Mouse (Mus musculus) ES-Bruce4 (cell line): Measurements from ENCODE around the gene Gm3512.
"Not testable (repeated sequence)": the region's sequence is repeated elsewhere in the genome, so short reads cannot be mapped to it uniquely, and the experiment has no call there.

Source experiments
- CTCF ChIP-seq: IDR thresholded peaks from one replicate; pipeline ENCODE4 v1.8.1; 2011; ENCODE audit warnings: low read depth, low read length
- EP300 ChIP-seq: IDR thresholded peaks from 2 replicates; pipeline ENCODE4 v1.6.1; 2011; ENCODE audit warnings: low read depth, low read length; ENCODE audit not compliant: insufficient read depth
- POLR2A ChIP-seq: IDR thresholded peaks from one replicate; pipeline ENCODE4 v1.8.1; 2011; ENCODE audit warnings: low read length; ENCODE audit not compliant: insufficient read depth

DNA sequence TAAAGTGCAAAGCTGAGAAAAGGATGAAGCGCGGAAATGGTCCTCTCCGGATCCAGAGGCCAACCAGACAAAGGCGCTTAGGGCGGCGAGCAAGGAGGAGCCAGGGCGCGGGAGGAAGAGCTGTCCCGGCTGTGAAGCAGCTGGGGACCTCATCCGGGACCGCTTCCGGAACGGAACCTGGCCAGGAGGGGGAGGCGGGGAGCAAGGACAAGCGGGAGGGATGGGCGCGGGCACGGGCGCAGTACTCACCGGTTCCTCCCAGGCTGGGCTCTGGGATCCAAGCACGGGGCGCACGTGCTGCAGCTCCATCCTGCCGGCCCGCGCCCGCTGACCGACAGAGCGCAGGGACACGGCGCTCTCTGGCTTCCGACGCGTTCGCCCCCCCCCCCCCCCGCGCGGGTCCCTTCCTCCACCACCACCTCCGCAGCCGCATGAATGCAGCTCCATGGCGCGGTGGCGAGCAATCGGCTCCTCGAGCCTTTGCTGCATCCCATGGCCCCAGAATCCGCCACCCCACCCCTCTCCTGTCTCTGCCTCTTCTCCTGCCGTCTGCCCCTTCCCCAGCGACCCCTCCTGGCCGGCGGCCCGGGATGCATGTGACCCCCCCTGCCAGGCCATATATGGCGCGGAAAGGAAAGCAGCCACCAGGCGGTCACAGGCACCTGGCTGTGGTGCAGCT is 69.1 kb downstream of the Gm3512 start:
- TF ChIP-seq CTCF, EP300, POLR2A: not testable (repeated sequence)
